Mouse (Mus musculus) liver, embryonic 13.5 days (tissue): ENCODE results near the gene Gm28053. TPM values are rescaled to one million over a fixed set of nuclear protein-coding genes. Genes with fewer than 3 reads are reported as not detected.
A peak's percentile ranks its signal among the peaks of the same experiment; 100 is the strongest.

ENCODE experiments used
- ATAC-seq: fragments of 200-750 bp; cut with Nextera tagmentation; 2 replicates; pipeline ENCODE4 v1.8.0; 2017; ENCODE audit warnings: low read depth, mild to moderate bottlenecking, moderate number of reproducible peaks, moderate library complexity
- DNase-seq: peaks from one replicate; pipeline ENCODE4 v3.0.0; 2022
- H3K27ac ChIP-seq: fragments of 300-500 bp; sonication (generic); 2 replicates; pipeline ENCODE4 v1.5.1; 2015; ENCODE audit warnings: moderate library complexity, mild to moderate bottlenecking, inconsistent platforms
- H3K27me3 ChIP-seq: fragments of 300-500 bp; sonication (generic); 2 replicates; pipeline ENCODE4 v1.6.1; 2015; ENCODE audit warnings: mild to moderate bottlenecking, inconsistent platforms
- H3K36me3 ChIP-seq: fragments of 300-500 bp; sonication (generic); 2 replicates; pipeline ENCODE4 v1.6.1; 2015; ENCODE audit warnings: mild to moderate bottlenecking, inconsistent platforms
- H3K4me1 ChIP-seq: fragments of 300-500 bp; sonication (generic); replicated peaks from 2 replicates; pipeline ENCODE4 v1.6.1; 2015; ENCODE audit warnings: inconsistent platforms
- H3K4me2 ChIP-seq: fragments of 300-500 bp; sonication (generic); 2 replicates; pipeline ENCODE4 v1.6.1; 2015; ENCODE audit warnings: inconsistent platforms, mild to moderate bottlenecking, moderate library complexity
- H3K4me3 ChIP-seq: fragments of 300-500 bp; sonication (generic); replicated peaks from 2 replicates; pipeline ENCODE4 v1.5.1; 2015; ENCODE audit warnings: mild to moderate bottlenecking, inconsistent platforms
- H3K9ac ChIP-seq: fragments of 300-500 bp; sonication (generic); 2 replicates; pipeline ENCODE4 v1.6.1; 2015; ENCODE audit warnings: mild to moderate bottlenecking, inconsistent platforms
- H3K9me3 ChIP-seq: fragments of 300-500 bp; sonication (generic); replicated peaks from 2 replicates; pipeline ENCODE4 v1.6.1; 2016; ENCODE audit warnings: inconsistent platforms
- WGBS: fragments of 180-500 bp; shearing (Covaris S2); methylation state at CpG from one replicate; pipeline ENCODE4 v1.1.7; 2015; ENCODE audit not compliant: insufficient replicate concordance; 5-methylcytosine and 5-hydroxymethylcytosine counted together
- polyA plus RNA-seq: library from polyadenylated mRNA; unstranded; fragments of >200 nt; fragmentation: Nextera tagmentation; extraction: Ambion mirVana; gene quantifications from 2 replicates; pipeline ENCODE4 v1.2.1, GENCODE M21; 2015

The Gm28053 gene
- polyA plus RNA-seq, 1 experiment from 2014 or later, result 1.6 TPM

GRCm38 (mm10) chr6:48772030-48772429 is 53.6 kb downstream of the Gm28053 start:
- no peaks in the 10 kb centered on the region for H3K9me3 ChIP-seq
- H3K27ac ChIP-seq, result no peak overlapping the region
- H3K27me3 ChIP-seq, result no peaks in the 10 kb centered on the region
- H3K36me3 ChIP-seq, result no peaks in the 10 kb centered on the region
- peak; percentile 23 for DNase-seq
- 7% methylated on average over 8 of the region's 8 CpGs for WGBS
- H3K4me2 ChIP-seq, result no peak overlapping the region
- no peak overlapping the region for H3K9ac ChIP-seq
- H3K4me1 ChIP-seq, result peaks cover 5% of the 10 kb centered on the region; the same call in 1 of the 2 replicates
- H3K4me3 ChIP-seq, result no peak overlapping the region
- no peak for ATAC-seq

- ATAC-seq (no peak), DNase-seq (no peak)
- H3K27ac ChIP-seq, result no peak overlapping the region
- 68% methylated on average over 1 of the region's 1 CpGs for WGBS
- no peaks in the 10 kb centered on the region for H3K4me1 ChIP-seq
- no peaks in the 10 kb centered on the region for H3K9me3 ChIP-seq
- H3K36me3 ChIP-seq, result no peaks in the 10 kb centered on the region
- no peak overlapping the region for H3K4me3 ChIP-seq
- no peak overlapping the region for H3K9ac ChIP-seq
- H3K27me3 ChIP-seq, result no peaks in the 10 kb centered on the region
- no peak overlapping the region for H3K4me2 ChIP-seq
These were observed 66.0 kb downstream of the Gm28053 start for GRCm38 (mm10) chr6:48784406-48784805.

GRCm38 (mm10) chr6:48785189-48785588 is 66.8 kb downstream of the Gm28053 start:
- H3K9ac ChIP-seq, result no peak overlapping the region
- H3K4me2 ChIP-seq, result no peak overlapping the region
- ATAC-seq (no peak), DNase-seq (no peak)
- no peaks in the 10 kb centered on the region for H3K9me3 ChIP-seq
- no peaks in the 10 kb centered on the region for H3K27me3 ChIP-seq
- no peaks in the 10 kb centered on the region for H3K4me1 ChIP-seq
- 47% methylated on average over 1 of the region's 1 CpGs for WGBS
- H3K4me3 ChIP-seq, result no peak overlapping the region
- H3K27ac ChIP-seq, result no peak overlapping the region
- no peaks in the 10 kb centered on the region for H3K36me3 ChIP-seq

GRCm38 (mm10) chr6:48785601-48786000 is 67.2 kb downstream of the Gm28053 start:
- Histone ChIP-seq H3K27ac (no peak overlapping the region), H3K4me3 (no peak overlapping the region), H3K27me3 (no peaks in the 10 kb centered on the region), H3K9me3 (no peaks in the 10 kb centered on the region), H3K36me3 (no peaks in the 10 kb centered on the region), H3K4me1 (no peaks in the 10 kb centered on the region), H3K9ac (no peak overlapping the region), H3K4me2 (no peak overlapping the region)
- ATAC-seq (no peak), DNase-seq (no peak)
- 53% methylated on average over 2 of the region's 2 CpGs for WGBS

- 42% methylated on average over 2 of the region's 2 CpGs for WGBS
- ATAC-seq, result no peak
These were observed 69.5 kb downstream of the Gm28053 start for GRCm38 (mm10) chr6:48787867-48788266.

GRCm38 (mm10) chr6:48801897-48802296 is 83.5 kb downstream of the Gm28053 start:
- no peaks in the 10 kb centered on the region for H3K27me3 ChIP-seq
- H3K9me3 ChIP-seq, result no peaks in the 10 kb centered on the region
- H3K27ac ChIP-seq, result no peak overlapping the region
- H3K4me3 ChIP-seq, result no peak overlapping the region
- no peak overlapping the region for H3K4me2 ChIP-seq
- no peaks in the 10 kb centered on the region for H3K36me3 ChIP-seq
- WGBS, result 20% methylated on average over 1 of the region's 1 CpGs
- H3K4me1 ChIP-seq, result no peaks in the 10 kb centered on the region
- DNase-seq, result no peak
- ATAC-seq, result no peak
- H3K9ac ChIP-seq, result no peak overlapping the region

More at GRCm38 (mm10) chr6:48787867-48788266, 69.5 kb downstream of the Gm28053 start:
- Histone ChIP-seq H3K9ac (no peak overlapping the region), H3K9me3 (no peaks in the 10 kb centered on the region), H3K36me3 (no peaks in the 10 kb centered on the region), H3K4me3 (no peak overlapping the region), H3K27ac (no peak overlapping the region), H3K4me1 (no peaks in the 10 kb centered on the region), H3K27me3 (no peaks in the 10 kb centered on the region), H3K4me2 (no peak overlapping the region)
- DNase-seq, result no peak

Other genes with a start within 250 kb of the Gm28053 start
- gene Atp6v0e2, start 181.0 kb upstream of the Gm28053 start, polyA plus RNA-seq, result 1.5 and 1.6 TPM in 2 replicates
- 0.81 and 1.5 TPM in 2 replicates for gene Lrrc61, start 163.8 kb upstream of the Gm28053 start, polyA plus RNA-seq
- gene Rarres2, start 145.8 kb upstream of the Gm28053 start, polyA plus RNA-seq, result 8.4 and 10.0 TPM in 2 replicates
- not detected in 2 replicates for gene Gm45021, start 129.0 kb upstream of the Gm28053 start, polyA plus RNA-seq
- 8.1 and 10.4 TPM in 2 replicates for gene Repin1, start 124.7 kb upstream of the Gm28053 start, polyA plus RNA-seq
- not detected in 2 replicates for gene Gm44965, start 124.7 kb upstream of the Gm28053 start, polyA plus RNA-seq
- 1.9 and 2.0 TPM in 2 replicates for gene Zfp775, start 116.5 kb upstream of the Gm28053 start, polyA plus RNA-seq
- gene AI854703, start 91.8 kb upstream of the Gm28053 start, polyA plus RNA-seq, result 0.20 and 0.28 TPM in 2 replicates
- gene Gimap8, start 71.4 kb upstream of the Gm28053 start, polyA plus RNA-seq, result 0.73 and 0.93 TPM in 2 replicates
- gene Gimap9, start 42.5 kb upstream of the Gm28053 start, polyA plus RNA-seq, result 10.9 and 12.1 TPM in 2 replicates
- 11.6 and 12.3 TPM in 2 replicates for gene Gimap4, start 34.1 kb upstream of the Gm28053 start, polyA plus RNA-seq
- gene Gimap6, start 10.4 kb upstream of the Gm28053 start, polyA plus RNA-seq, result 8.4 and 9.4 TPM in 2 replicates
- gene Gimap7, start within 50 bp of the Gm28053 start, polyA plus RNA-seq, result 0.10 and 0.14 TPM in 2 replicates
- 6.4 and 6.5 TPM in 2 replicates for gene Gimap1, start 20.4 kb downstream of the Gm28053 start, polyA plus RNA-seq
- 2.8 and 3.3 TPM in 2 replicates for gene Gimap5, start 27.6 kb downstream of the Gm28053 start, polyA plus RNA-seq
- 0.05 TPM in 1 of 2 replicates, not detected in the other for gene Gimap3, start 52.2 kb downstream of the Gm28053 start, polyA plus RNA-seq
- 72.2 and 77.0 TPM in 2 replicates for gene Tmem176a, start 122.3 kb downstream of the Gm28053 start, polyA plus RNA-seq
- 110 and 119 TPM in 2 replicates for gene Tmem176b, start 122.9 kb downstream of the Gm28053 start, polyA plus RNA-seq
- gene Aoc1, start 154.3 kb downstream of the Gm28053 start, polyA plus RNA-seq, result not detected in 2 replicates
- gene 1600015I10Rik, start 211.3 kb downstream of the Gm28053 start, polyA plus RNA-seq, result not detected in 2 replicates